Mouse (Mus musculus) thymus, postnatal 25 days (tissue): ENCODE measurements around the gene Rps21.
"Not testable (repeated sequence)": the region's sequence is repeated elsewhere in the genome, so short reads cannot be mapped to it uniquely, and the experiment has no call there.

Experiments
- DNase-seq: peaks from one replicate; pipeline ENCODE4 v3.0.0; 2022

The Rps21 gene

DNA sequence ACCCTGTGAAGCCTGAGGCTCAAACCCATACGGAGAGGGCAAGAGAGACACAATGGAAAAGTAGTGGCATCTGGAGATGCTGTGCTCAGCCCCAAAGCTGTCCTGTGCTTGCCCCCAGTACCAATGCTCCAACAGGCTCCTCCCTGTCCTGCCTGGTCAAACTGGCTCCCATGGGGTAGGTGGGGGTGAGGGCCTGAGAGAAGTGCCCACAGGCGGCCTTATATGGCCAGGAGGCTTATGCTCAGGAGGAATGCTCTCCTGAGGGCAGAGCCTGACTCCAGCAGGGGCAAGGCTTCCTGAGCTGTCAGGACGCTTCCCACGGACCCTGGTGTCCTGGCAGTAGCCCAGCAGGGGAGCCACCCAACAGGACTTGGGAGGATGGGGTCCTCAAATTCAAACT, 26.7 kb upstream of the Rps21 start:
- no peak for DNase-seq

GRCm38 (mm10) chr2:180233101-180233904, 23.9 kb upstream of the Rps21 start:
- no peak for DNase-seq

DNA sequence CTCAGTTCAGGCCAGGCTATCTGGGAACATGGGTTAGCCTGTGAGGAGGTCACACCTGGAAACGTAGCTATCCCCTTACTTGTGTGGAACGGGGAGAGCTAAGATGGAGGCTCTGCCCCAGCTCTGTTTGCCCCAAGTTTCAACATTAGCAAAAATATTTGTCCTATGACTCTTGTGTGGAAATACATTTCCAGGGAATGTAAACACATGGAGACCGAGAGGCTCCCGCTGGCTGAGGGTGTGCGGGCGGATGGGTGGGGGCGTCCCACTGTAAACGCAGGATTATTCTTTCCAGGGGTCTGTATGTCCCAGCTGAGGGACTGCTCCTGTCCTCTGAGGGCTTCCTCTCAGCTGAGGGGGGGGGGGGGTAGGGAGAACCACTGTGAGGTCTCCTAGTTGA, 22.8 kb upstream of the Rps21 start:
- DNase-seq, result no peak

GRCm38 (mm10) chr2:180234980-180235379, 22.2 kb upstream of the Rps21 start:
- no peak for DNase-seq

DNA sequence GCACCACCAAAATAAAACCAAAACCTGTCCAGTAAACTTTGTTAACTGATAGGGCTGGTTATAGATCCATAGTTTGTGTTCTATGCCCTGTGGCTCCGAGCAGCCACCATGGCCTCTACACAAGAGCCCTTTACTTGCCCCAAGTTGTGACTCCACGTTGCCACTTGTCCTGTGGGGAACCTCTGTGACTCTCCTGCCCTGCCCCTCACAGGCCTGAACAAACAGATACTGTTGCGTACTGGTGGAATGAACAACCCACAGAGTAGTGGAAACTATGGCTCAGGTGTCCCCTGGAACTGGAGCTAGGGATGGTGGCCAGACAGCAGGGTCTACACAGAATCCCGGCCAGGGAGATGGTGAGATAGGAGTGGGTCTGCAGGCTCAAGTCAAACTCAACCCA, 21.4 kb upstream of the Rps21 start:
- no peak for DNase-seq

GRCm38 (mm10) chr2:180236500-180236899, 20.7 kb upstream of the Rps21 start:
- no peak for DNase-seq

GRCm38 (mm10) chr2:180236930-180237329, 20.2 kb upstream of the Rps21 start:
- no peak for DNase-seq

DNA sequence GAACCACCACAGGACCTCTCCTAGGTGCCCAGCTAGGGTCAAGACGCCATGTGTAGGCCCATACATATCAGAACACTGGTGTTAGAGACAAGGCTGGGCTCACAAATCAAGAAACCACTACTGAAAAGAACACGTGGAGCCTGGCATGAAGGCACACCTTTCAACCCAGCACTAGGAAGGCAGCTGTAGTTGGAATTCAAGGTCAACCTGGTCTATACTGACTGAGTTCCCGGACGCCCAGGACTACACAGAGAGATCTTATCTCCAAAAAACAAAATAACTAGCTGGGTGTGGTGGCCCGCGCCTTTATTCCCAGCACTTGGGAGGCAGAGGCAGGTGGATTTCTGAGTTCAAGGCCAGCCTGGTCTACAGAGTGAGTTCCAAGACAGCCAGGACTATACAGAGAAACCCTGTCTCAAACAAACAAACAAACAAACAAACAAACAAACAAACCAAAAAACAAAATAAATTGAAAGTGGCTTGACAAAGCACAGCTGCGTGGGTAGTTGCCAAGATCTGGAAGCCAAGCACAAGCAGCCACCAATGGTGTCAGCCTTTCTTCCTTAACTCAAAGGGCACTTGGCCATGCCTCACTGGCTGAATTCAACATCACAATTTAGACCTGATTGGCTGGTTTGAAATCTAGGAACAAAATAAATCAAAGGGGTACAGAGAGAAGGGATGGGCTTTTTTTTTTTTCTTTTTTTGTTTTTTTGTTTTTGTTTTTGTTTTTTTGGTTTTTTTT, 19.4 kb upstream of the Rps21 start:
- no peak for DNase-seq

DNA sequence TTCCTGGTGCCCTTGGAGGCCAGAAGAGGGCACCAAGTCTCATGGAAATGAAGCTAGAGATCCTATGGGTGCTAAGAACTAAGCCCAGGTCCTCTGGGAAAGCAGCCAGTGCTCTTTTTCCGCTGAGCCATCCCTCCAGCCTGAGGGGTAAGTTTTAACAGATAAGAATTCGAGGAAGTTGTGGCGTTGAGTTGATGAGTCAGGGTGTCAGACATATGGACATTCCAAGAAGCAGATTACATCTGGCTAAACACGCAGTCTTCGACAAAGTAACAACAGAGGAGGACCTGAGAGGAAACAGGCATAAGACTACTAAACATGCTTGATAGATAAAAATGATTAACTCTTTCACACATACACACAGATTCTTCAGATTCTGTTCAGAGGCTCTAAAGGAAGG, 18.6 kb upstream of the Rps21 start:
- no peak for DNase-seq

GRCm38 (mm10) chr2:180243108-180243507, 14.1 kb upstream of the Rps21 start:
- no peak for DNase-seq

DNA sequence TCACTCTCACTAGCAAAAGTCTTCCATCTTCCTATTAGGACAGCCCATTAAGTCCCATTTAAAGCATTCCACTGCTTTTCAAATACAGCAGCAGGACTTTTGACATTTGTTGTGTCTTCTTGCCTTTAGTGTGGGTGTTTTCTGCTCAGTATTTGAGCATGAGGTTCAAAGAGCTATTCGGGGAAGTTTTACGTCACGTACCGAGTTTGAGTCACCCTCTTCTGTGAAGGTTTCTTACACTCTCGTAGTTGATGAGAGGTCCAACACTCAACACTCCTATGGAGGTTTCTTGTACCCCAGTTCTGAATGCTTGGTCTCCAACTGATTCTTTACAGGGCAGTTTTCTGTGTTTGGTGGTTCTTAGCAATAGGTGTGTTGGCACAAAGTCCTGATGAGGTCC, 9.3 kb upstream of the Rps21 start:
- no peak for DNase-seq

DNA sequence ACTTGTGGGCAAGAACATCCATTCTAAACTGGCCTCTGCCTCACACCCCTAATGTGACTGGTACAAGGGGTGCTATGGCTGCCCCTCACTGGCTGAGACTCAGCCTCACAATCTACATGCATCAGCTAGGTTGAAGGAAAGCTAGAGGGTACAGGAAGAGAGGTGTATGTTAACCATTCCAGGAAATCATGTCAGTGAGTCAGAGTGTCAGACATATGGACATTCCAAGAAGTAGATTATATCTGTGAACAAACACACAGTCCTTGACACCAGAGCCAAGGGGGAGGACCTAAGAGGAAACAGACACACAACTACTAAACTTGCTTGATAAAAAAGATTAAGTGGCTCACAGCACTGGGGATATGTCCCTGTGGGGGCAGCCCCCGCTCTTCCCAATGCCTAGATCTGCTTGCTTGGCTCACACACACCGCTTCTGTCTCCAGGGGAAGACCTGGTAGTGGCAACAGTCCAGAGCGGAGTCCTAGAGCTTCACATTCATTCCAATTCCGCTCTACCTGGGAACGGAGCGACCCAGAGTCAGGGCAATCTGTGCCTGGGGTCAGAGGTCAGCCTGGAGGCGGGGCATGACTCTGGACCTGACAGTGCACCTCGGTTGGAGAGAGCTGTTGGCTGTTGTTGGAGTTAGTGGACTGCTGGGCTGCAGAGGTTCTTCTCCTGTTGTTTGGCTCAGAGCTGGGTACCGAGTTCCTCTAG, 8.1 kb upstream of the Rps21 start:
- DNase-seq, result no peak

DNA sequence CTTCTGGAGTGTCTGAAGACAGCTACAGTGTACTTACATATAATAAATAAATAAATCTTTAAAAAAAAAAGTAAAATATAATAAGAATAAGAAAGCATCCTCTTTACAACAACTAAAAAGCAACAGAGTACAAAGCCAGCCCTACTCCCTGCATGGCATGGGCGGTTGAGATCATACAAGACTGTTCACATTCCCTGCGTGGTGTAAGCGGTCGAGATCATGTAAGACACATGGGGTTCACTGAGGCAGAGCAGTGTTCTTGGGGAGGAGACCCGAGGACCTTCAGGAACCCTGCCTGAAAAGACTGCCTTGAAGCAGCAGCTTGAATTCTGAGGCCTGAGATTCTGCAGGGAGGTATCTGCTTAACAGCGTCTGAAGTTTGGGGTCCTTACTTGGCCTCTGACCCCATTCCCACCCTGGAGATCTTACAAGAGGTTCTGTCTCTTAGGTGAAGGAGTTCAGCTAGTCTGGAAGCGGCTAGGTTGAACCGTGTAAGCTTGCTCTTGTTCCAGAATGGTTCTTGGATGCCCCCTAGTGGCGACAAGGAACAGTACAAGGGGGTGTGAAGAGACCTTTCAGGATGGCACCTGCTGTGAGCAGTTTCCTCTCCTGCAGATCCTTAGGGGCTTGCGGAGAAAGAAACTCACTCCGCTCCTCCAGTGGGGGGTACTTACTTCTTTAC, 6.1 kb upstream of the Rps21 start:
- peak; percentile 75 for DNase-seq

GRCm38 (mm10) chr2:180251838-180252237, 5.3 kb upstream of the Rps21 start:
- DNase-seq, result no peak

DNA sequence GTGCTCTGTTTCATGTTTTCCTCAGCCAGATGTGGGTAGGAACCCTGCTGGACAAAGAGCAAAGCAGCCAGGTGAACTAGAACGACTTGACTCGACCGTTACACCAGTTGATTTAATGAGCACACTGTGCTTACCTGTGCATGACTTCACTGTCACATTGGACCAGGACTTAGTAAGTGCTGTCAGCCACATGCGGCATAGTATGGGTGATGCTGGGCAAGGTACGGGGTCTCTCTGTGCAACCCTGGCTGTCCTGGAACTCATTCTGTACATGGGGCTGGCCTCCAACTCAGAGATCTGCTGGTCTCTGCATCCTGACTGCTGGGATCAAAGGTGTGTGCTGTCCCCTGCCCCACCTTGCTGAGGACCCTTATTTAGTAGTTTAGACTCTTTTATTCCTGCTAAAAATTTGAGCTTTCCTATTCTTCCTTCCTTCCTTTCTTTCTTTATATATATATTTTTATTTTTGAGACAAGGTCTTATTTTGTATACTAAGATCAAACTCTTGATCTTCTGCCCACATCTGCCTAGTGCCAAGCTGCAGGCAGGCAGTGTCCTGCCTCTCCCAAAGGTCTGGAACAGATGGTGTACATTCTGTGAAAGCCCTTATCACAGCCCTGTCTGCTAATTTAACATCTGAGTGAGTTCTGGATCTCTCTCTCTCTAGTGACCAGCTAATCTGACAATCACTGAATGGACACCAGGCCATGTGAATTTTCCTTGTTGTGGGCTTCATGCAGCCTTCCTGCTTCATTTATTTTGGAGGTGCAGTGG, 2.6 kb upstream of the Rps21 start:
- DNase-seq, result no peak

DNA sequence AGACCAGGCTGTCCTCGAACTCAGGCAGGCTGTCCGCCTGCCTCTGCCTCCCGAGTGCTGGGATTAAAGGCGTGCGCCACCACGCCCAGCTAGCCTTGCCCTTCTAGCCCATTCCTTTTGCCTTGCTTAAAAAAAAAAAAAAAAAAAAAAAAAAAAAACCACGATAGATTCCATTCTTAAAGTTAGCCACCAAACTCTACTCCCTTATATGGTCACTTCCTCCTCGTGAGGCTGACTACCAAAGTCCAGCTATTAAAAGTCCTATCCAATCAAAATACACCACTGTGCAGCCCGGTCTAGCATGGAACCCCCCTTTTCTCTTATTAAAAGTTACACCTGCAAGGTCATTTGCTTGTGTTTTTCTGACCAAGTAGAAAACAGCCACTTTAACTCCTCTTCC, 1.5 kb upstream of the Rps21 start:
- DNase-seq, result no peak

- no peak for DNase-seq
Measured at GRCm38 (mm10) chr2:180256296-180257000, 729 bp upstream of the Rps21 start.

GRCm38 (mm10) chr2:180257963-180258865, 1.0 kb downstream of the Rps21 start:
- DNase-seq, result no peak

DNA sequence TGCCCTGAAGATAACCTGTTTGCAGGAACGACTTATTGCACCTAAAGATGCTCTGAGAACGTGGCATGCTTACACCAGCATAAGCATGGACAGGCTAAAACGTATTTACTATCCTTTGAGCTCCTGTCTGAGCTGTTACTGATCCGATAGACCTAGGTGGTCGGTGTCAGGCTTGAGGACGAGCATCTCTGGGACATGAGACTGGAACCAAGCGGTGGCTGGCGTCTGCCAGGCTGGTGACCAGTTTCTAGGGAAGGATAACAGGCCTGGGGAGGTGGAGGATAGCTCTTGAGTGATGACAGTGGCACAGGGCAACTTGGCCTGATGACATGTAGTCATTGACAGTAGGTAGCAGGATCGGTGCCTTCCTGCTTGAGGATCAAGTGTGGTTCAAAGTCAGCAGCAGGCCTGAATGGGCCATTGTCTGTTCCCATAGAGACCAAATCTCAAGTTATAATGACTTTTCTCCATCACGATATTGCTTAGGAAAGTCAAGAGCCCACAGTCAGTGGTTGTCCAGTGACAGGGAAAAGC, 1.8 kb downstream of the Rps21 start:
- not testable (repeated sequence) for DNase-seq
